Mouse (Mus musculus) ES-E14 (cell line): ENCODE measurements around the gene Tmem120b. TPM values are rescaled to one million over a fixed set of nuclear protein-coding genes. Genes with fewer than 3 reads are reported as not detected.
A peak's percentile ranks its signal among the peaks of the same experiment; 100 is the strongest.

ENCODE experiments used
- DNase-seq: peaks from one replicate; pipeline ENCODE4 v3.0.0-alpha.2; 2013; ENCODE audit warnings: low read depth, low spot score
- H3K27ac ChIP-seq: 2 replicates; pipeline ENCODE4 v1.5.1; 2012; ENCODE audit warnings: low read depth, mild to moderate bottlenecking, low read length, moderate library complexity, mixed read lengths; ENCODE audit not compliant: poor library complexity, insufficient read depth, severe bottlenecking
- H3K36me3 ChIP-seq: 2 replicates; pipeline ENCODE4 v1.6.1; 2012; ENCODE audit warnings: mild to moderate bottlenecking, low read length, moderate library complexity, mixed read lengths; ENCODE audit not compliant: control insufficient read depth, poor library complexity, insufficient read depth, severe bottlenecking
- H3K4me1 ChIP-seq, 2 experiments: fragments of 150-350 bp in 1 of 2; sonication (generic) in 1 of 2; 2 replicates each; pipeline ENCODE4 v1.6.1; 2012; ENCODE audit warnings: low read length in 2 of 2, mild to moderate bottlenecking in 1 of 2, mixed read lengths in 1 of 2; ENCODE audit not compliant: control insufficient read depth in 2 of 2, insufficient read depth in 2 of 2, poor library complexity in 1 of 2
- H3K4me3 ChIP-seq, 2 experiments: fragments of 150-350 bp in 1 of 2; sonication (generic) in 1 of 2; 2 replicates each; pipeline ENCODE4 v1.5.1; 2012; ENCODE audit warnings: low read length in 2 of 2, low read depth in 1 of 2, mild to moderate bottlenecking in 1 of 2, mixed read lengths in 1 of 2; ENCODE audit not compliant: insufficient read depth in 1 of 2, poor library complexity in 1 of 2, severe bottlenecking in 1 of 2
- H3K9ac ChIP-seq: 2 replicates; pipeline ENCODE4 v1.6.1; 2012; ENCODE audit warnings: low read depth, mild to moderate bottlenecking, low read length, mixed read lengths; ENCODE audit not compliant: poor library complexity, insufficient read depth, severe bottlenecking
- H3K9me3 ChIP-seq: fragments of 150-350 bp; sonication (generic); 2 replicates; pipeline ENCODE4 v1.6.1; 2012; ENCODE audit warnings: low read depth, mild to moderate bottlenecking, low read length; ENCODE audit not compliant: control insufficient read depth, insufficient read depth
- CHD2 ChIP-seq: IDR thresholded peaks from 2 replicates; pipeline ENCODE4 v1.6.1; 2014; ENCODE audit warnings: mild to moderate bottlenecking, low read depth, low read length, inconsistent platforms
- HCFC1 ChIP-seq: IDR thresholded peaks from 2 replicates; pipeline ENCODE4 v1.6.1; 2012; ENCODE audit warnings: low read length, inconsistent platforms, borderline replicate concordance; ENCODE audit not compliant: insufficient read depth
- MAFK ChIP-seq: IDR thresholded peaks from 2 replicates; pipeline ENCODE4 v1.6.1; 2014; ENCODE audit warnings: mild to moderate bottlenecking, low read depth, low read length, inconsistent platforms; ENCODE audit not compliant: insufficient read depth
- ZC3H11A ChIP-seq: IDR thresholded peaks from 2 replicates; pipeline ENCODE4 v1.6.1; 2012; ENCODE audit warnings: low read depth, mild to moderate bottlenecking, inconsistent platforms, low read length, borderline replicate concordance
- ZNF384 ChIP-seq: IDR thresholded peaks from 2 replicates; pipeline ENCODE4 v1.6.1; 2012; ENCODE audit warnings: low read depth, low read length, inconsistent platforms
- in situ Hi-C, 2 experiments: fragments of 600-800 bp; cut with MboI; formaldehyde crosslinking; loops; one replicate each; pipeline ENCODE4 v1.15.1; 2025; ENCODE audit warnings: low sequenced_read_pairs in 2 of 2, inconsistent platforms in 1 of 2; ENCODE audit not compliant: unreplicated experiment in 2 of 2
- total RNA-seq: library from RNA; depleted of rRNA; stranded (reverse); fragments of 300-350 nt; gene quantifications from 2 replicates; pipeline ENCODE4 v1.2.3, GENCODE M21; 2012

Gene Tmem120b
- total RNA-seq, 1 experiment = 21.9 TPM

DNA sequence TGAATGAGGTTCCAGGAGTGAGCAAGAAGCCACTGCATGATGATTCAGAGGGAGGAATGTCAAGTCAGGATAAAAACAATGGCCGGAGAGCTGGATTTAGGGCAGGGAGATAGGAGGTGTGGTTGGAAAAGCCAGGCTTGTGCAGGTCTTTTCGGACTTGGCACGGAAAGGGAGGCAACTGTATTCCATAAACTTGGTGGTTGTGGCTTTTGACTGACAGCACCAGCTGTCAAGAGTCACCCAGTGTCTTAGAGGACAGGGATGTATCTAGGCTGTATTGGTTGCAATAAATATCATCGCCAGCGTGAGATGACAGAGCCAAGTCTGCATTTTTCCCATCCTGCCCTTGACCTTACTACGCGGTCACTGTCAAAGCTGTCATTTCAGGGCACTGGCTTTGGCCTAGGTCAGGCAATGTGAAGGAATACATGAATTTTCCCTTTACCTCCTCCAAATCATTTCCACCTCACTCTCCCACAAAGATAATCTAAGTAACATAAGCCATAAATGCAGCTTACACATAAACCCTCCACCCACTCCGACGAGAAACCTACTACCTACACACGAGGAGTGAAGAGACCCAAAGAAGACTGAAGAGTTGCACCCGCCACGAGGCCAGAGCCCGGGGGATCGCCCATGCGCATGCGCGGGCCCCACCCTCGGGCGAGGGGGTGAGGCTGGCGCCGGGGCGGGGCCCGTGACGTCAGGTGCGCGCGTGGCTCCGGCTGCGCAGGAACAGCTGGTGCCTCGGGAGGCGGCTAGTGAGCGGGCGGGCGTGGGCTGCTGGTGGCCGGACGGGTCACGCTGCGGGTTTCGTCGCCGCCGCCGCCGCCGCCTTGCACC, 7.6 kb downstream of the Tmem120b start:
- Histone ChIP-seq H3K36me3 (no peaks in the 10 kb centered on the region), H3K9ac (peak overlapping the region; percentile 83), H3K4me3 (peak overlapping the region; percentile 72 to 92), H3K9me3 (no peaks in the 10 kb centered on the region), H3K27ac (no peak overlapping the region), H3K4me1 (peaks cover 0 to 8% of the 10 kb centered on the region in 2 experiments; a peak in 2 of 4 replicates)
- in situ Hi-C loops = no loop called here
- peak; percentile 75 for DNase-seq
- TF ChIP-seq HCFC1 (no peak), MAFK (no peak), CHD2 (no peak), ZC3H11A (no peak), ZNF384 (no peak)

DNA sequence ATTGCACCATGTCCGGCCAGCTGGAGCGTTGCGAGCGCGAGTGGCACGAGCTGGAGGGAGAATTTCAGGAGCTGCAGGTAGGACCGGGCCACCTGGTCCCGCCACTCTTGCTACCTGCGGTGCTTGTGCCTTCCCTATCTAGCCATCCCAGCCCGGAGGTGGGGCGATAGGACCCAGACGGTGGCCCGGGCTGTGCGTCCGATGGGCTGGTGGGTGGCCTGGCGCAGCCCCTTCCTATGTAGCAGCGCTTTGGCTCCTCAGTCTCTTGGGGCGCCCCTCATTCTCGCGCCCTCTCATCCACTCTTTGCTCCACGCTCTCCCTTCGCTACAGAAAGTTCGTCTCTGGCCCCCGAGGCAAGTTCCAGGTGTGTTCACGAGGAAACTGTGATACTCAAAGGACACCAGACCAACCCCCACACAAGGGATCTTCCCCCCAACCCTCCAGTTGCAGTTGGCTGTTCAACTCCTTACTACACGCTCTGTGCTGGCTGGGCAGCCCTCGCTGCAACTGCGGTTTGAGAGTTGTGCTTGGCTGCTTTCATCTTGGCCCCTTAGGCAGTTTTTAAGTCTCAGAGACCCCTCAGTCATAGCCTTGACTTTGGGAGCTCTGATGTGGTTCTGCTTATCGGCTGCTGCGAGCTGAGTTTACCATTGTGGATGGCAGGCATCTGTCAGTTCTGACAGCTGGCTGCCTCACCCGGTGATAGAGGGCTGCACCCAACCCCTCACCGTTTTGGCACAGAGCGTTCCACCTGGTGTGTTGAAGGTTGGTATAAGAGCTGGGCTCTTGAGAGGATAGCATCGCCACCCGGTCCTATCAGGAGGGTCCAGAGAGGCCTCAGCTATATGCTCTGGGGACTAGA, 8.4 kb downstream of the Tmem120b start:
- H3K9me3 ChIP-seq = no peaks in the 10 kb centered on the region
- H3K27ac ChIP-seq = no peak overlapping the region
- H3K9ac ChIP-seq = peak overlapping the region; percentile 83
- in situ Hi-C loops = no loop called here
- H3K4me3 ChIP-seq = peak overlapping the region; percentile 72 to 92
- H3K4me1 ChIP-seq = peaks cover 0 to 8% of the 10 kb centered on the region in 2 experiments; a peak in 2 of 4 replicates
- TF ChIP-seq ZNF384 (no peak), MAFK (no peak), HCFC1 (no peak; the same call in 1 of the 2 replicates), CHD2 (no peak), ZC3H11A (no peak)
- DNase-seq = no peak
- no peaks in the 10 kb centered on the region for H3K36me3 ChIP-seq

DNA sequence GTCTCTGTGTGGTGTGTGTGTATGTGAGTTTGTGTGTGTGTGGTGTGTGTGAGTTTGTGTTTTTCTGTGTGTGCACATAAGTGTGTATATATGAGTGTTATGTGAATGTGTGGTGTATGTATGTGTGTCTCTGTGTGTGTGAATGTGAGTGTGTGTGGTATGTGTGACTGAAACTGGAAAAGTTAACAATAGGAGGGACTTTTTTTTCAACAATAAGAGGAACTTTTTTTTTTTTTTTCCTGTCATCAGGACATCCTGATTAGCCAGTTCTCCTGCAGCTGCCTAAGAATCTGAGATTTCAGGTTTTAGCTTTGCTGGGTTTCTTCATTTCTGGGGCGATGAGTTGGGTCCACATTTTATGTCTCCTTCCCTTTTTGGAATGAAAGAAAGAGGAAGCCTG, 11.4 kb downstream of the Tmem120b start:
- peaks cover 0 to 8% of the 10 kb centered on the region in 2 experiments; a peak in 2 of 4 replicates for H3K4me1 ChIP-seq
- no peak overlapping the region for H3K4me3 ChIP-seq
- H3K9ac ChIP-seq = no peak overlapping the region
- DNase-seq = no peak
- H3K27ac ChIP-seq = no peak overlapping the region
- TF ChIP-seq CHD2 (no peak), MAFK (no peak), HCFC1 (no peak), ZC3H11A (no peak), ZNF384 (no peak)
- H3K9me3 ChIP-seq = no peaks in the 10 kb centered on the region
- in situ Hi-C loops = no loop called here
- H3K36me3 ChIP-seq = no peaks in the 10 kb centered on the region

DNA sequence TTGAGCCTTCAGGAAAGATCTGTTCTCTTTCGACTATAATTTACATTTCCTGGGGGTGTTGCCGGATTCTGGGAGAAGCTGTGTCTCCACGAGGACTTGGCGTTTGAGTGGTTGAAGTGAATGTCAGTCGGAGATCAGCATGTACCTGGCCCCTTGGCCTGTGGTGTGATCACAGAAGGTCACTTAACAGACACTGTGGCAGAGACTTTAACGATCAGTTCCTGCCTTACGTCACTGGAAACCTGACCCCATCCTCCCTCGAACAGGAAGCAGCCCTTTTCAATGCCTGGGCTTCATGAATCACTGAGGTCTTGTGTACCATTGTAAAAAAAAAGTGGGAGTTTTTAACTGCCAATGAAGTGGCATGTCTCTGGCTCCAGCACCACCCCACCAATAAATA, 11.8 kb downstream of the Tmem120b start:
- Histone ChIP-seq H3K27ac (no peak overlapping the region; the same call in 1 of the 2 replicates), H3K4me3 (no peak overlapping the region), H3K36me3 (no peaks in the 10 kb centered on the region), H3K9me3 (no peaks in the 10 kb centered on the region), H3K9ac (no peak overlapping the region), H3K4me1 (peaks cover 0 to 11% of the 10 kb centered on the region in 2 experiments; a peak in 2 of 4 replicates)
- no peak for TF ChIP-seq ZNF384
- TF ChIP-seq MAFK = no peak
- TF ChIP-seq ZC3H11A = no peak
- no peak for TF ChIP-seq HCFC1
- TF ChIP-seq CHD2 = no peak
- DNase-seq = no peak
- in situ Hi-C loops = no loop called here
